Mouse (Mus musculus): ENCODE results near the gene Polr2l. TPM values are rescaled to one million over a fixed set of nuclear protein-coding genes. Genes with fewer than 3 reads are reported as not detected.

Gene Polr2l
- polyA plus RNA-seq, 1 experiment from 2014 or later: 57.1 TPM

DNA sequence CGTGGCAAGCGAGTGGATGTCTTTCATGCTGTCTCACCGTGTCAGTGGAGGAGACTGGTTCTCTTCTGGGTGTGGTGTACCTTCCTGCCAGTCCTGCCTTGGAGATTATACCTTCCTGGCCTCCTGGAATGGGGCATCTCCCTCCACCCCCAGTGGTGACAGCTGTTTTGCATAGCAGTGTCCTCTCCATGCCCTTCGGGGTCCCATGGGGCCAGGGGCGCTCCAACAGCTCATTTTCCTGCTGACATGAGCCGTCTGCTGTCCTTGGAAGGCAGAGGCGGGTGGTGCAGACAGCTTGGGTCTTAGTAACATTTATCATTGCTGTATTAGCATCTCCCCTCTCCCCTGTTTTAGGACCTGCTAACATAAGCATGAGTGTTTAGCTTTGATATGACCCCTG, 12.2 kb upstream of the Polr2l start:
- no peak for ATAC-seq
- H3K4me3 ChIP-seq (ENCODE audit: low read length): no peak overlapping the region
- no peaks in the 10 kb centered on the region for H3K36me3 ChIP-seq (ENCODE audit: control insufficient read depth, insufficient read depth, low read length)
- H3K4me2 ChIP-seq (ENCODE audit: low read depth, low read length): no peak overlapping the region
- H3K27me3 ChIP-seq (replicated peaks; ENCODE audit: control insufficient read depth, insufficient read depth, low read length): peaks cover 8% of the 10 kb centered on the region; the same call in 1 of the 2 replicates
- WGBS: 81% methylated on average over 7 of the region's 7 CpGs
- H3K9ac ChIP-seq (ENCODE audit: low read depth, low read length): no peak overlapping the region
- no peaks in the 10 kb centered on the region for H3K9me3 ChIP-seq (ENCODE audit: control insufficient read depth, low read length)
- H3K27ac ChIP-seq (ENCODE audit: low read length): no peak overlapping the region
- H3K4me1 ChIP-seq (ENCODE audit: control insufficient read depth, insufficient read depth, low read length): peaks cover 7% of the 10 kb centered on the region

DNA sequence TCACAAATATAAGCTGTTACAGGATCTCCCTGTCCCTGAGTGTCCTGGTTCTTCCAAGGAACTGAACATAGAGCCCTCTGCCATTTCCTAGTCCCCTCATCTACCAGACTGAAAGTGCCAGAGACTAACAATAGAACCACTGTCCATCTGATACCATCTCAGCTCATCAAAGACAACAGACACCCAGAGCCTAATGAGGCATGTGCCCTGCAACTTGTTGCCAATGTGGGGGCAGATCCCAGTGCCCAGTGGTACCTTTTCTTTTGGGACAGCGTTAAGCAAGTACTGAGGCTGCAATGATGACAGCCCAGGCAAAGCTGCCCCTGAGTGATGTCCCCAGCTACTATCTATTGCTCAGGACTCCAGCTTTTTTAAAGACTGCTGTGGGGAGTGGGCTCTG, 11.3 kb upstream of the Polr2l start:
- H3K36me3 ChIP-seq (ENCODE audit: control insufficient read depth, insufficient read depth, low read length): no peaks in the 10 kb centered on the region
- peaks cover 14% of the 10 kb centered on the region; the same call in 1 of the 2 replicates for H3K27me3 ChIP-seq (replicated peaks; ENCODE audit: control insufficient read depth, insufficient read depth, low read length)
- H3K4me1 ChIP-seq (ENCODE audit: control insufficient read depth, insufficient read depth, low read length): peaks cover 16% of the 10 kb centered on the region
- WGBS: 100% methylated on average over 1 of the region's 1 CpGs
- no peak overlapping the region for H3K4me3 ChIP-seq (ENCODE audit: low read length)
- no peak overlapping the region for H3K27ac ChIP-seq (ENCODE audit: low read length)
- H3K9ac ChIP-seq (ENCODE audit: low read depth, low read length): no peak overlapping the region
- H3K4me2 ChIP-seq (ENCODE audit: low read depth, low read length): no peak overlapping the region
- H3K9me3 ChIP-seq (ENCODE audit: control insufficient read depth, low read length): no peaks in the 10 kb centered on the region
- ATAC-seq: no peak

DNA sequence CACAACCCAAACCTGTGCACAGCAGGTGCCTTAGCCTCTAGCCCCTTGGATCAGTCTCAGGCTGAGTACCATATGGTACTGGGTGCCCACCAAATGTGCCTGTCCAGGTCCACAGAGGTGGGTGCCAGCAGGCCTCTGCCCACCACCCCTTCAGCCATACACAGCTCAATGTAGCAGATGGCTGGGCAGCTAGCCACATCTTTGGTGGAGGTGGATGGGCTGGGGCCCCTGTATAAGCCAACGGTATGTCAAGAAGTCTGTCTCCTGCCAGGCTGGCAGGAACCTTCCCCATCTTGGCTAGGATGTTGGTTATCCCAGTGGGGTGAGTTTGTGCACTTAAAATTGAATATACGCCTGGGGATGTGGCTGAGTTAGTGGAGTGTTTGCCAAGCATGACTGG, 10.7 kb upstream of the Polr2l start:
- Histone ChIP-seq H3K27ac (ENCODE audit: low read length) (no peak overlapping the region), H3K27me3 (replicated peaks; ENCODE audit: control insufficient read depth, insufficient read depth, low read length) (peaks cover 18% of the 10 kb centered on the region; the same call in 1 of the 2 replicates), H3K9me3 (ENCODE audit: control insufficient read depth, low read length) (no peaks in the 10 kb centered on the region), H3K4me1 (ENCODE audit: control insufficient read depth, insufficient read depth, low read length) (peaks cover 20% of the 10 kb centered on the region), H3K4me3 (ENCODE audit: low read length) (no peak overlapping the region), H3K9ac (ENCODE audit: low read depth, low read length) (no peak overlapping the region), H3K4me2 (ENCODE audit: low read depth, low read length) (no peak overlapping the region), H3K36me3 (ENCODE audit: control insufficient read depth, insufficient read depth, low read length) (no peaks in the 10 kb centered on the region)
- no peak for ATAC-seq
- WGBS: 86% methylated on average over 2 of the region's 2 CpGs

DNA sequence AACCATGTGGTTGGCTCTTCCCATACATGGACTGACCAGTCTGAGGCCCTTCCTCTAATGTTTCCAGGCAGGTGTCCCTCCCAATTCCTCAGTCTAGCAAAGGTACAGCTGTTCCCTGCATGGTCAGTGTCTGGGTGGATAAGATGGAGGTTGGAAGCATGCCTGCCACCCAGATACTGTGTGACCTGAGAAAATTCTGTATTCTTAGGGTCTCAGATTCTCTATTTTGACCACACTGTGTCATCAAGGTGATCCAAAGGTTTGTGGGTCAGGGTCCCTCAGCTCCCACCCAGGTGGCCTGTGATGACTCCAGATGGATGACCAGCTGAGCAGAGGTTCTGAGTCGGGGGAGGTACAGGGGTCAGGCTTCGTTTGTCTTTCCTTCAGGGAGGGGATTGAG, 10.3 kb upstream of the Polr2l start:
- WGBS: 58% methylated on average over 2 of the region's 2 CpGs
- no peak overlapping the region for H3K27ac ChIP-seq (ENCODE audit: low read length)
- no peak overlapping the region for H3K4me2 ChIP-seq (ENCODE audit: low read depth, low read length)
- H3K4me1 ChIP-seq (ENCODE audit: control insufficient read depth, insufficient read depth, low read length): peaks cover 20% of the 10 kb centered on the region
- H3K9me3 ChIP-seq (ENCODE audit: control insufficient read depth, low read length): no peaks in the 10 kb centered on the region
- H3K36me3 ChIP-seq (ENCODE audit: control insufficient read depth, insufficient read depth, low read length): no peaks in the 10 kb centered on the region
- H3K27me3 ChIP-seq (replicated peaks; ENCODE audit: control insufficient read depth, insufficient read depth, low read length): peaks cover 18% of the 10 kb centered on the region; the same call in 1 of the 2 replicates
- ATAC-seq: no peak
- no peak overlapping the region for H3K4me3 ChIP-seq (ENCODE audit: low read length)
- no peak overlapping the region for H3K9ac ChIP-seq (ENCODE audit: low read depth, low read length)

DNA sequence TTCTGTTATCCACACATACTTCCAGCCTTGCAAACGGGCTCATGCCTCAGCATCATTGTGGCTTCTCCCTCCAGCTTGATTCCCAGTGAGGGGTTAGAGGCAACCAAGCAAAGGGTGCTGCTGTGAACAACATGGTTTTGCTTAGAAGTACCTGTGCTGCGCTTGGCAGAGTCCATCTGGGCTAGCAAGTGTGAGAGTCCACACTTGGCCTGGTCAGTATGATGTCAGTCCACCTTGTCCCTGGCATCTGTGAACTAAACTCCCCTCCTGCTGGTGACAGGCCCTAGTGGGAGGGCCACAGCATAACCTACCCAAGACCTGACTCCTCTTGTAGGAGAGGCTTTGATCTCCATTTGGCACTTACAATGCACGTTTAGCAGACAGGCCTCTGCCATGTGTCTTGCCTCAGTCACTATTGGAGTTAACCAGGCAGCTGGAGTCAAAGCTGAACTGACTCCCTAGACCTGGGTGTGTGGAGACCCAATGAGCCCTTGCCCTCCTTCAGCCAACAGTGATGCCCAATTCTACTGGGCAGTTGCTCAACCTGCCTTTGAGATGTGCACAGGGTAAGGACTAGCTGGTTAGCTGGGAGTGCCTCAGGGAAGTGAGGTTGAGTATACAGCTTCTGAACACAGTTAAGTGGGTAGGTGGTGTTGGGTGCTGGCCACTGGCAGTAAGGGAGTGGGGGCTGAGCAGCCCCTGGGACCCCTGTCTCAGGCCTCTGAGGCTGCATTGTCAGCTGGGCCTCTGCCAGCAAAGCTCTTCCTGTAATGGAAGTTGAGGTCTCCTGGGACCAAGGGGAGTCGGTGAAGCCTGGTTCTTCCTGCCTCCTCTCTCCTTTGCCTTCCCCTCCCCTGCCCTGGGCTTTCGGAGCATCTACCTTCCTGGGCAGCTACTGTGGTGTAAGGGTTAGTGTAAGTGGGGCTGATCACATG, 9.5 kb upstream of the Polr2l start:
- Histone ChIP-seq H3K9me3 (ENCODE audit: control insufficient read depth, low read length) (no peaks in the 10 kb centered on the region), H3K36me3 (ENCODE audit: control insufficient read depth, insufficient read depth, low read length) (no peaks in the 10 kb centered on the region), H3K27me3 (replicated peaks; ENCODE audit: control insufficient read depth, insufficient read depth, low read length) (peaks cover 18% of the 10 kb centered on the region; the same call in 1 of the 2 replicates), H3K4me2 (ENCODE audit: low read depth, low read length) (no peak overlapping the region), H3K9ac (ENCODE audit: low read depth, low read length) (no peak overlapping the region), H3K4me1 (ENCODE audit: control insufficient read depth, insufficient read depth, low read length) (peaks cover 20% of the 10 kb centered on the region), H3K4me3 (ENCODE audit: low read length) (no peak overlapping the region), H3K27ac (ENCODE audit: low read length) (no peak overlapping the region)
- ATAC-seq: no peak
- WGBS: 71% methylated on average over 5 of the region's 5 CpGs

DNA sequence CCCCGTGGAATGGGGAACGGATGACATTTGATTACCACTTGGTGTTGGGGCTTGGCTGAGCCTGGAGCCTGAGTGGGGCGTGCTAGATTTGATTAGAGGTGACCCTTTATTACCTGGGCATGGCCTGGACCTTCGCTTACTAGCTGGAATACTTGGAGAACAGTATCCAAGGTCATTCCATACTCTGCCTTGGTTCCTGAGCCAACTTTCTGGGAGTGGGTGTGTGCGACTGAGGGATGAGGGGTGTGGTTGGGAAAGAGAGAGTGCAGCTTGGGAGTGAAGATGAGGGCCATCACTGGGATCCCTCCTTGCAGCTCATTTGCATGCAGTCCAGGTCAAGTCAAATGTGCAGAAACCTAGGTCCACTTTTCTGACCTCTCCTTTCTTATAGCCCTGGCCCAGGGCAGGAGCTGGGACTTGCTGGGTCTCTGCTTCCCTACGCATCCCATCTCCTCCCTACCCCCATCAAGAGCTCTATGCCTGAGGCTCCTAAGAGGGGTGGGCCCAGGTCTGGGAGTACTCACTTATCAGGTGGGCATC, 8.3 kb upstream of the Polr2l start:
- H3K4me1 ChIP-seq (ENCODE audit: control insufficient read depth, insufficient read depth, low read length): peaks cover 24% of the 10 kb centered on the region
- H3K9me3 ChIP-seq (ENCODE audit: control insufficient read depth, low read length): no peaks in the 10 kb centered on the region
- 69% methylated on average over 6 of the region's 6 CpGs for WGBS
- H3K4me3 ChIP-seq (ENCODE audit: low read length): no peak overlapping the region
- H3K27me3 ChIP-seq (replicated peaks; ENCODE audit: control insufficient read depth, insufficient read depth, low read length): peaks cover 18% of the 10 kb centered on the region; the same call in 1 of the 2 replicates
- H3K27ac ChIP-seq (ENCODE audit: low read length): no peak overlapping the region
- H3K4me2 ChIP-seq (ENCODE audit: low read depth, low read length): no peak overlapping the region
- no peaks in the 10 kb centered on the region for H3K36me3 ChIP-seq (ENCODE audit: control insufficient read depth, insufficient read depth, low read length)
- ATAC-seq: no peak
- no peak overlapping the region for H3K9ac ChIP-seq (ENCODE audit: low read depth, low read length)

DNA sequence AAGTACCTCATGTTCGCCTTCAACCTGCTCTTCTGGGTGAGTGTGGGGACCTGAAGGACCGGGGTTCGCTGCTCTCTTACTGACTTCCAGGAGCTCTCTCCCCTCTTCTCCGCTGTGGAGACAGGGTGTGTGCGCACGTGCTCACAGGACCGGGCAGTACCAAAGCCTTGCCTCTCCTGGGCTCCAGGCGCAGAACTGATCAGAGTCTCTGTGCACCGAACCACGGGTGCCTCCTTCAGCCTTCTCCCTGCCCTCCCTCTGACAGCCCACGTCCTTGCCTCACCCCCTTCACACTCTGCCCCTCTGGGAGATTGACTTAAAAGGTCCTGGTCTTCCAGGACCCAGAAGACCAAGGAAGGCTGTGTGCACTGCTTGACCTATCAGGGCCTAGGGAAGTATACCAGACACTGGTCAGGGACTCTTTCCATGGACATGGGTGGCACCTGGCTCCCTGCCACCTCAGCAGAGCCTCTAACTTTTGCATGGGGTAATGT, 7.6 kb upstream of the Polr2l start:
- H3K36me3 ChIP-seq (ENCODE audit: control insufficient read depth, insufficient read depth, low read length): no peaks in the 10 kb centered on the region
- H3K9ac ChIP-seq (ENCODE audit: low read depth, low read length): peak overlapping the region; percentile 63
- peaks cover 18% of the 10 kb centered on the region; the same call in 1 of the 2 replicates for H3K27me3 ChIP-seq (replicated peaks; ENCODE audit: control insufficient read depth, insufficient read depth, low read length)
- no peak overlapping the region for H3K27ac ChIP-seq (ENCODE audit: low read length)
- peak overlapping the region; percentile 55 for H3K4me3 ChIP-seq (ENCODE audit: low read length)
- peak overlapping the region; percentile 97 for H3K4me2 ChIP-seq (ENCODE audit: low read depth, low read length)
- 10% methylated on average over 11 of the region's 11 CpGs for WGBS
- peaks cover 30% of the 10 kb centered on the region for H3K4me1 ChIP-seq (ENCODE audit: control insufficient read depth, insufficient read depth, low read length)
- H3K9me3 ChIP-seq (ENCODE audit: control insufficient read depth, low read length): no peaks in the 10 kb centered on the region
- ATAC-seq: no peak

DNA sequence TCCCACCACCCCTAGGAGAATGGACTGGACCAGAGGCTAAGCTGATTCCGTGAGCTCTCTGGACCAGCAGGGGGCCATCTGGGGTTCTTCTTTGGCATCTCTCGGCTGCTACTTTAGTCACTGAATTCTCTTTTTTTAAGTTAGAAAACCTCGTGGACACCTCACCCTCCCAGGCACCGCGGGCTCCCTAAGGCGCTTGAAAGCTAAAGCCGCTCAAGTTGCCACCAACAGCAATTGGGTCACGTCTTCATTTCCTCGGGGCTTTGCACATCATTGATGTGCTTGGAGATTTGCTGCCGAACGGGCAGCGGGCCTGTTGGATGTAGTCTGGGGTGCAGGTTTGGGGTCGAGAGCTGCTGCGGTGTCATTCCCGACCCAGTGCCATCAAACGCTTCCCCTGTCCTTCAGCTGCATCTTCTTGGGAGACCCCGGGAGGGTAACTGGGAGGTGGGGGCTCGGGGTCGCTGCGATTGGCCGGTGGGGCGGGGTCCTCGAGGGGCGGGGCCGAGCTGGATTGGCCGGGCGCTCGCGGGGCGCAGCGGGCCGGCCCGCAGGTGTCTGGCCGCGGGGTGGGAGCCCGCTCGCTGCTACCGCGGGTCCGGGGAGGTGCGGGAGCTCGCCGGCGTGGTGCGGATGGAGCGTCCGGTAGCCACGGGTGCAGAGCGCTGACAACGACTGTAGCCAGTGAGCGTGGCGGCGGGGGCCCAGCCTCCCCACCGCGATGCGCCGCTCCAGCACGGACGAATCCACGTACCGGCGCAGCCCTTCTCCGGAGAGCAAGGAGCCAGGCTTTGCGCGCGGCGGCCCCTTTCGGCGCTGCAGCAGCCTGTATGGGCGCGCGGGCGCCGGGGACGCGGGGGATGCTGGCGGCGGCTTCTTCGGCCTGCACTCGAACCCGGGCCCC, 6.8 kb upstream of the Polr2l start:
- Histone ChIP-seq H3K27me3 (replicated peaks; ENCODE audit: control insufficient read depth, insufficient read depth, low read length) (peaks cover 18% of the 10 kb centered on the region; the same call in 1 of the 2 replicates), H3K9ac (ENCODE audit: low read depth, low read length) (peak overlapping the region; percentile 63), H3K36me3 (ENCODE audit: control insufficient read depth, insufficient read depth, low read length) (no peaks in the 10 kb centered on the region), H3K4me1 (ENCODE audit: control insufficient read depth, insufficient read depth, low read length) (peaks cover 38% of the 10 kb centered on the region), H3K4me2 (ENCODE audit: low read depth, low read length) (peak overlapping the region; percentile 97), H3K4me3 (ENCODE audit: low read length) (peak overlapping the region; percentile 55), H3K9me3 (ENCODE audit: control insufficient read depth, low read length) (no peaks in the 10 kb centered on the region), H3K27ac (ENCODE audit: low read length) (no peak overlapping the region)
- no peak; the same call in 1 of the 2 replicates for ATAC-seq
- 1% methylated on average over 80 of the region's 81 CpGs for WGBS
